ENCODE assay signal across 9 mouse cellular contexts in genomic region chr14:16554643-16555459, GRCm38 (mm10).
DNase-seq lines count a peak whose midpoint lies in the region; ATAC-seq lines count a peak whose summit lies in the region.
"Had no signal": no experiment of that assay in that cellular context is flagged by ENCODE, and none has a peak within 500 bp of the region (broad histone marks: within the 10 kb centered on the region; RNA-seq: fewer than 3 reads in every experiment).

No protein-coding gene starts in this region.

- H3K4me3 ChIP-seq in limb, embryonic 11.5 days (ENCODE audit: low read depth, low read length) = no peak overlapping the region
- H3K4me3 ChIP-seq: myocyte had no signal

- no peaks in the 10 kb centered on the region for H3K36me3 ChIP-seq in limb, embryonic 11.5 days (ENCODE audit: control insufficient read depth, insufficient read depth, low read length)

- H3K9ac ChIP-seq in limb, embryonic 11.5 days (ENCODE audit: low read length) = no peak overlapping the region

- peak; percentile 85 for ATAC-seq in limb, embryonic 11.5 days (ENCODE audit: insufficient number of reproducible peaks, low FRiP score, low TSS enrichment, low read depth)
- ATAC-seq in inflammation-experienced regulatory T-cells, adult 6 months = no peak

- 5% methylated on average over 12 of the region's 12 CpGs for WGBS in limb, embryonic 11.5 days

- peaks cover 20% of the 10 kb centered on the region for H3K4me1 ChIP-seq in limb, embryonic 11.5 days (ENCODE audit: control insufficient read depth, insufficient read depth, low read length)

- 0 out of 2 replicates have a peak, but pooled peaks cover 3% of the 10 kb centered on the region for H3K27me3 ChIP-seq in limb, embryonic 11.5 days (ENCODE audit: control insufficient read depth, insufficient read depth, low read length)

- no peaks in the 10 kb centered on the region for H3K9me3 ChIP-seq in limb, embryonic 11.5 days (ENCODE audit: control insufficient read depth, low read length)

- peak overlapping the region; percentile 66 for H3K27ac ChIP-seq in limb, embryonic 11.5 days (replicated peaks; ENCODE audit: low read depth, low read length)

- H3K4me2 ChIP-seq in limb, embryonic 11.5 days (ENCODE audit: low read depth, severe bottlenecking) = peak overlapping the region; percentile 18; the same call in 1 of the 2 replicates

- DNase-seq in Muller cell, postnatal 12 days (ENCODE audit: inconsistent ontology term) = peak; percentile 58
- peak; percentile 69 for DNase-seq in embryo, embryonic 10 days (ENCODE audit: low spot score)
- peak; percentile 25 for DNase-seq in heart, postnatal 25 days (ENCODE audit: low spot score)
- peak; percentile 82 for DNase-seq in limb, embryonic 11.5 days (ENCODE audit: low spot score)
- no peak for DNase-seq in left cerebral cortex, adult 9 months (ENCODE audit: low spot score in 2 of 2)
- no peak for DNase-seq in cerebellum, postnatal 14 days
- no peak for DNase-seq in right cerebral cortex, postnatal 14 days

- intact Hi-C loops in heart, postnatal 25 days (cut with DNase I) = loop anchor here (10.0 kb wide), 1 partner anchor 310 kb away; the partner anchor contains the start of genes Ngly1 and Oxsm

Comparison
In these comparisons a context has a peak if more than half of its experiments do, and no peak if none do; other contexts are left out.
1. DNase-seq: peak in Muller cell, postnatal 12 days (single experiment), embryo, embryonic 10 days (single experiment), heart, postnatal 25 days (single experiment) and limb, embryonic 11.5 days (single experiment); none in left cerebral cortex, adult 9 months (0 of 2), cerebellum, postnatal 14 days (0 of 2) and right cerebral cortex, postnatal 14 days (single experiment).